Mouse (Mus musculus) liver, adult 2 months (tissue): ENCODE data around the gene Fam78b.

Source experiments
- CTCF ChIP-seq: fragments of 200-500 bp; IDR thresholded peaks from 2 replicates; pipeline ENCODE4 v1.5.1; 2011; ENCODE audit warnings: low read depth, low read length, control low read depth
- POLR2A ChIP-seq: fragments of 200-500 bp; IDR thresholded peaks from 2 replicates; pipeline ENCODE4 v1.6.1; 2011; ENCODE audit warnings: low read length, control low read depth; ENCODE audit not compliant: insufficient read depth; ENCODE audit errors: extremely low read depth

GRCm38 (mm10) chr1:167094589-167095148, 93.5 kb downstream of the Fam78b start:
- TF ChIP-seq CTCF (no peak), POLR2A (no peak)
